Mouse (Mus musculus) hindlimb bud, embryonic 11.5 days (tissue): Measurements from ENCODE around the gene Prkca.

Source experiments
- DNase-seq: peaks from one replicate; pipeline ENCODE4 v3.0.0-alpha.2; 2012; ENCODE audit warnings: low read depth, low spot score; ENCODE audit errors: extremely low spot score

Gene Prkca

GRCm38 (mm10) chr11:108263406-108263805, 80.3 kb downstream of the Prkca start:
- no peak for DNase-seq

- DNase-seq = no peak
Observed at GRCm38 (mm10) chr11:108261751-108262160, 82.0 kb downstream of the Prkca start.

GRCm38 (mm10) chr11:108260775-108261517, 82.8 kb downstream of the Prkca start:
- DNase-seq = no peak

- DNase-seq = no peak
Observed at GRCm38 (mm10) chr11:108259391-108259790, 84.3 kb downstream of the Prkca start.

- no peak for DNase-seq
Observed at GRCm38 (mm10) chr11:108258811-108259266, 84.9 kb downstream of the Prkca start.

- no peak for DNase-seq
Observed at GRCm38 (mm10) chr11:108257921-108258320, 85.8 kb downstream of the Prkca start.

GRCm38 (mm10) chr11:108254681-108255080, 89.0 kb downstream of the Prkca start:
- no peak for DNase-seq

GRCm38 (mm10) chr11:108251924-108252775, 91.6 kb downstream of the Prkca start:
- DNase-seq = no peak

- no peak for DNase-seq
Observed at GRCm38 (mm10) chr11:108250829-108251637, 92.7 kb downstream of the Prkca start.

- no peak for DNase-seq
Observed at GRCm38 (mm10) chr11:108250146-108250635, 93.5 kb downstream of the Prkca start.

GRCm38 (mm10) chr11:108249487-108249886, 94.2 kb downstream of the Prkca start:
- DNase-seq = no peak

GRCm38 (mm10) chr11:108249047-108249403, 94.7 kb downstream of the Prkca start:
- DNase-seq = no peak

GRCm38 (mm10) chr11:108248218-108249046, 95.3 kb downstream of the Prkca start:
- DNase-seq = no peak

- no peak for DNase-seq
Observed at GRCm38 (mm10) chr11:108247121-108247863, 96.4 kb downstream of the Prkca start.

- no peak for DNase-seq
Observed at GRCm38 (mm10) chr11:108246267-108246702, 97.4 kb downstream of the Prkca start.

- no peak for DNase-seq
Observed at GRCm38 (mm10) chr11:108244241-108244640, 99.5 kb downstream of the Prkca start.

GRCm38 (mm10) chr11:108243633-108244032, 100.1 kb downstream of the Prkca start:
- DNase-seq = no peak

- DNase-seq = no peak
Observed at GRCm38 (mm10) chr11:108240924-108241498, 102.7 kb downstream of the Prkca start.

GRCm38 (mm10) chr11:108239173-108239572, 104.6 kb downstream of the Prkca start:
- no peak for DNase-seq
